Mouse (Mus musculus) liver, embryonic 12.5 days (tissue): ENCODE data around the gene Ahnak2. TPM values are rescaled to one million over a fixed set of nuclear protein-coding genes. Genes with fewer than 3 reads are reported as not detected.

Experiments
- ATAC-seq: fragments of 200-750 bp; cut with Nextera tagmentation; 2 replicates; pipeline ENCODE4 v1.8.0; 2017; ENCODE audit warnings: moderate number of reproducible peaks, mild to moderate bottlenecking, moderate library complexity
- H3K27ac ChIP-seq: fragments of 300-500 bp; sonication (generic); 2 replicates; pipeline ENCODE4 v1.5.1; 2016; ENCODE audit warnings: mild to moderate bottlenecking
- H3K27me3 ChIP-seq: fragments of 300-500 bp; sonication (generic); replicated peaks from 2 replicates; pipeline ENCODE4 v1.6.1; 2016; ENCODE audit warnings: mild to moderate bottlenecking, moderate library complexity
- H3K36me3 ChIP-seq: fragments of 300-500 bp; sonication (generic); 2 replicates; pipeline ENCODE4 v1.6.1; 2016; ENCODE audit warnings: mild to moderate bottlenecking, moderate library complexity
- H3K4me1 ChIP-seq: fragments of 300-500 bp; sonication (generic); 2 replicates; pipeline ENCODE4 v1.6.1; 2016
- H3K4me2 ChIP-seq: fragments of 300-500 bp; sonication (generic); 2 replicates; pipeline ENCODE4 v1.6.1; 2016; ENCODE audit warnings: mild to moderate bottlenecking, moderate library complexity
- H3K4me3 ChIP-seq: fragments of 300-500 bp; sonication (generic); 2 replicates; pipeline ENCODE4 v1.5.1; 2016; ENCODE audit warnings: mild to moderate bottlenecking, moderate library complexity
- H3K9ac ChIP-seq: fragments of 300-500 bp; sonication (generic); 2 replicates; pipeline ENCODE4 v1.6.1; 2016; ENCODE audit warnings: mild to moderate bottlenecking, moderate library complexity
- H3K9me3 ChIP-seq: fragments of 300-500 bp; sonication (generic); replicated peaks from 2 replicates; pipeline ENCODE4 v1.6.1; 2016; ENCODE audit warnings: mild to moderate bottlenecking, moderate library complexity
- WGBS: fragments of 180-500 bp; shearing (Covaris S2); methylation state at CpG from one replicate; pipeline ENCODE4 v1.1.7; 2016; ENCODE audit not compliant: insufficient replicate concordance; 5-methylcytosine and 5-hydroxymethylcytosine counted together
- polyA plus RNA-seq: library from polyadenylated mRNA; unstranded; fragments of >200 nt; fragmentation: Nextera tagmentation; extraction: Ambion mirVana; gene quantifications from 2 replicates; pipeline ENCODE4 v1.2.1, GENCODE M21; 2016

Ahnak2 gene
- polyA plus RNA-seq, 1 experiment from 2014 or later, result 0.13 TPM

GRCm38 (mm10) chr12:112793601-112794355 lies 8.7 kb downstream of the Ahnak2 start:
- no peaks in the 10 kb centered on the region for H3K9me3 ChIP-seq
- no peak overlapping the region for H3K9ac ChIP-seq
- no peak overlapping the region for H3K27ac ChIP-seq
- no peak overlapping the region for H3K4me3 ChIP-seq
- WGBS, result 55% methylated on average over 13 of the region's 13 CpGs
- ATAC-seq, result 0 out of 2 replicates have a peak, but pooled peaks have one; percentile 21
- no peak overlapping the region for H3K4me2 ChIP-seq
- H3K4me1 ChIP-seq, result peaks cover 15% of the 10 kb centered on the region; the same call in 1 of the 2 replicates
- no peaks in the 10 kb centered on the region for H3K36me3 ChIP-seq
- peaks cover 40% of the 10 kb centered on the region for H3K27me3 ChIP-seq

- Histone ChIP-seq H3K27me3 (peaks cover 12% of the 10 kb centered on the region), H3K36me3 (no peaks in the 10 kb centered on the region), H3K4me3 (no peak overlapping the region), H3K9ac (no peak overlapping the region), H3K27ac (no peak overlapping the region), H3K4me1 (0 out of 2 replicates have a peak, but pooled peaks cover 15% of the 10 kb centered on the region), H3K9me3 (no peaks in the 10 kb centered on the region), H3K4me2 (no peak overlapping the region)
- ATAC-seq, result no peak
- 56% methylated on average over 8 of the region's 8 CpGs for WGBS
Observed at GRCm38 (mm10) chr12:112791026-112791425, 11.4 kb downstream of the Ahnak2 start.

- H3K36me3 ChIP-seq, result no peaks in the 10 kb centered on the region
- no peak overlapping the region for H3K27ac ChIP-seq
- peaks cover 3% of the 10 kb centered on the region; the same call in 1 of the 2 replicates for H3K27me3 ChIP-seq
- 71% methylated on average over 10 of the region's 10 CpGs for WGBS
- no peaks in the 10 kb centered on the region for H3K4me1 ChIP-seq
- no peak overlapping the region for H3K4me2 ChIP-seq
- H3K9ac ChIP-seq, result no peak overlapping the region
- H3K9me3 ChIP-seq, result 0 out of 2 replicates have a peak, but pooled peaks cover 2% of the 10 kb centered on the region
- no peak overlapping the region for H3K4me3 ChIP-seq
- ATAC-seq, result no peak
Observed at GRCm38 (mm10) chr12:112774481-112774880, 28.0 kb downstream of the Ahnak2 start.

GRCm38 (mm10) chr12:112774026-112774425 lies 28.4 kb downstream of the Ahnak2 start:
- H3K27ac ChIP-seq, result no peak overlapping the region
- H3K4me3 ChIP-seq, result no peak overlapping the region
- ATAC-seq, result no peak
- H3K36me3 ChIP-seq, result no peaks in the 10 kb centered on the region
- H3K27me3 ChIP-seq, result peaks cover 3% of the 10 kb centered on the region; the same call in 1 of the 2 replicates
- H3K4me2 ChIP-seq, result no peak overlapping the region
- H3K4me1 ChIP-seq, result no peaks in the 10 kb centered on the region
- WGBS, result 43% methylated on average over 6 of the region's 6 CpGs
- H3K9me3 ChIP-seq, result 0 out of 2 replicates have a peak, but pooled peaks cover 2% of the 10 kb centered on the region
- no peak overlapping the region for H3K9ac ChIP-seq

- H3K9me3 ChIP-seq, result 0 out of 2 replicates have a peak, but pooled peaks cover 2% of the 10 kb centered on the region
- H3K36me3 ChIP-seq, result no peaks in the 10 kb centered on the region
- peaks cover 3% of the 10 kb centered on the region; the same call in 1 of the 2 replicates for H3K27me3 ChIP-seq
- H3K4me1 ChIP-seq, result no peaks in the 10 kb centered on the region
- 30% methylated on average over 9 of the region's 9 CpGs for WGBS
- H3K27ac ChIP-seq, result no peak overlapping the region
- no peak overlapping the region for H3K4me3 ChIP-seq
- H3K4me2 ChIP-seq, result no peak overlapping the region
- H3K9ac ChIP-seq, result no peak overlapping the region
- ATAC-seq, result no peak
Observed at GRCm38 (mm10) chr12:112773366-112773765, 29.1 kb downstream of the Ahnak2 start.

- 76% methylated on average over 14 of the region's 14 CpGs for WGBS
Observed at GRCm38 (mm10) chr12:112772306-112772705, 30.2 kb downstream of the Ahnak2 start.

GRCm38 (mm10) chr12:112770396-112770795 lies 32.1 kb downstream of the Ahnak2 start:
- 56% methylated on average over 4 of the region's 4 CpGs for WGBS
- Histone ChIP-seq H3K4me2 (no peak overlapping the region), H3K4me3 (no peak overlapping the region), H3K36me3 (no peaks in the 10 kb centered on the region), H3K9ac (no peak overlapping the region), H3K9me3 (0 out of 2 replicates have a peak, but pooled peaks cover under 1% of the 10 kb centered on the region), H3K27me3 (peaks cover 7% of the 10 kb centered on the region; the same call in 1 of the 2 replicates), H3K4me1 (no peaks in the 10 kb centered on the region), H3K27ac (no peak overlapping the region)
- no peak for ATAC-seq

More at GRCm38 (mm10) chr12:112772306-112772705, 30.2 kb downstream of the Ahnak2 start:
- no peak for ATAC-seq
- peaks cover 7% of the 10 kb centered on the region; the same call in 1 of the 2 replicates for H3K27me3 ChIP-seq
- H3K4me2 ChIP-seq, result no peak overlapping the region
- H3K9me3 ChIP-seq, result 0 out of 2 replicates have a peak, but pooled peaks cover 2% of the 10 kb centered on the region
- H3K27ac ChIP-seq, result no peak overlapping the region
- H3K36me3 ChIP-seq, result no peaks in the 10 kb centered on the region
- no peak overlapping the region for H3K4me3 ChIP-seq
- H3K9ac ChIP-seq, result no peak overlapping the region
- no peaks in the 10 kb centered on the region for H3K4me1 ChIP-seq

- Histone ChIP-seq H3K4me3 (no peak overlapping the region), H3K9me3 (no peaks in the 10 kb centered on the region), H3K36me3 (no peaks in the 10 kb centered on the region), H3K27ac (no peak overlapping the region), H3K4me2 (no peak overlapping the region), H3K4me1 (no peaks in the 10 kb centered on the region), H3K27me3 (peaks cover 7% of the 10 kb centered on the region; the same call in 1 of the 2 replicates), H3K9ac (no peak overlapping the region)
- ATAC-seq, result no peak
- 75% methylated on average over 2 of the region's 2 CpGs for WGBS
Observed at GRCm38 (mm10) chr12:112769751-112770150, 32.7 kb downstream of the Ahnak2 start.

- Histone ChIP-seq H3K9ac (no peak overlapping the region), H3K9me3 (no peaks in the 10 kb centered on the region), H3K27me3 (peaks cover 7% of the 10 kb centered on the region; the same call in 1 of the 2 replicates), H3K27ac (no peak overlapping the region), H3K4me1 (no peaks in the 10 kb centered on the region), H3K4me3 (no peak overlapping the region), H3K4me2 (no peak overlapping the region), H3K36me3 (no peaks in the 10 kb centered on the region)
- ATAC-seq, result no peak
- WGBS, result 61% methylated on average over 6 of the region's 6 CpGs
Observed at GRCm38 (mm10) chr12:112769031-112769430, 33.4 kb downstream of the Ahnak2 start.

- Histone ChIP-seq H3K9me3 (no peaks in the 10 kb centered on the region), H3K4me2 (no peak overlapping the region), H3K9ac (no peak overlapping the region), H3K27me3 (peaks cover 10% of the 10 kb centered on the region; the same call in 1 of the 2 replicates), H3K27ac (no peak overlapping the region), H3K36me3 (no peaks in the 10 kb centered on the region), H3K4me3 (no peak overlapping the region), H3K4me1 (no peaks in the 10 kb centered on the region)
- no peak for ATAC-seq
- WGBS, result 68% methylated on average over 8 of the region's 8 CpGs
Observed at GRCm38 (mm10) chr12:112768166-112768565, 34.3 kb downstream of the Ahnak2 start.

- Histone ChIP-seq H3K27ac (no peak overlapping the region), H3K4me3 (no peak overlapping the region), H3K4me2 (no peak overlapping the region), H3K9ac (no peak overlapping the region), H3K4me1 (no peaks in the 10 kb centered on the region), H3K36me3 (no peaks in the 10 kb centered on the region), H3K9me3 (no peaks in the 10 kb centered on the region), H3K27me3 (peaks cover 11% of the 10 kb centered on the region; the same call in 1 of the 2 replicates)
- no peak for ATAC-seq
- WGBS, result 77% methylated on average over 16 of the region's 16 CpGs
Observed at GRCm38 (mm10) chr12:112767036-112767890, 35.2 kb downstream of the Ahnak2 start.
